Comparison of ENCODE assay signal across 8 mouse cellular contexts in genomic region chr5:107725435-107726261, GRCm38 (mm10). TPM values are rescaled to one million over a fixed set of nuclear protein-coding genes. Genes with fewer than 3 reads are reported as not detected.
DNase-seq lines count a peak whose midpoint lies in the region; ATAC-seq and TF ChIP-seq lines count a peak whose summit lies in the region.

Gene Gfi1 (minus strand): TSS chr5:107726036.

- H3K9me3 ChIP-seq in embryonic facial prominence, embryonic 11.5 days (replicated peaks; ENCODE audit: control insufficient read depth, low read length) = no peaks in the 10 kb centered on the region
- no peaks in the 10 kb centered on the region for H3K9me3 ChIP-seq in hindbrain, embryonic 13.5 days
- no peaks in the 10 kb centered on the region for H3K9me3 ChIP-seq in lung, embryonic 14.5 days (ENCODE audit: low read depth, low read length)

- H3K4me1 ChIP-seq in kidney, adult 2 months (ENCODE audit: control insufficient read depth, insufficient read depth, low read length) = peaks cover 9% of the 10 kb centered on the region; the same call in 1 of the 2 replicates
- peaks cover 21% of the 10 kb centered on the region for H3K4me1 ChIP-seq in embryonic facial prominence, embryonic 11.5 days (ENCODE audit: control insufficient read depth, insufficient read depth, low read length)
- peaks cover 51% of the 10 kb centered on the region for H3K4me1 ChIP-seq in hindbrain, embryonic 13.5 days (replicated peaks)
- peaks cover 11% of the 10 kb centered on the region for H3K4me1 ChIP-seq in lung, embryonic 14.5 days (ENCODE audit: insufficient read depth)

- H3K4me2 ChIP-seq in embryonic facial prominence, embryonic 11.5 days (ENCODE audit: low read depth, low read length) = peak within 1 kb of the TSS; percentile 41
- peak within 1 kb of the TSS; percentile 43 for H3K4me2 ChIP-seq in hindbrain, embryonic 13.5 days
- H3K4me2 ChIP-seq in lung, embryonic 14.5 days = peak within 1 kb of the TSS; percentile 60

- no peak within 1 kb of the TSS for H3K27ac ChIP-seq in kidney, adult 2 months (ENCODE audit: insufficient read depth, low read depth, low read length)
- H3K27ac ChIP-seq in embryonic facial prominence, embryonic 11.5 days (replicated peaks; ENCODE audit: low read depth, low read length) = no peak within 1 kb of the TSS
- no peak within 1 kb of the TSS for H3K27ac ChIP-seq in hindbrain, embryonic 13.5 days
- H3K27ac ChIP-seq in lung, embryonic 14.5 days (ENCODE audit: low read depth) = no peak within 1 kb of the TSS

- no peak for TF ChIP-seq POLR2A in kidney, adult 2 months (IDR thresholded peaks at IDR 0.05; ENCODE audit: low read depth, low read length)

- H3K36me3 ChIP-seq in kidney, adult 2 months (ENCODE audit: control insufficient read depth, insufficient read depth, low read length) = no peaks in the 10 kb centered on the region
- H3K36me3 ChIP-seq in embryonic facial prominence, embryonic 11.5 days (replicated peaks; ENCODE audit: control insufficient read depth, insufficient read depth, low read depth, low read length) = no peaks in the 10 kb centered on the region
- H3K36me3 ChIP-seq in hindbrain, embryonic 13.5 days = no peaks in the 10 kb centered on the region
- H3K36me3 ChIP-seq in lung, embryonic 14.5 days (ENCODE audit: insufficient read depth) = no peaks in the 10 kb centered on the region

- H3K27me3 ChIP-seq in kidney, adult 2 months (replicated peaks; ENCODE audit: control insufficient read depth, insufficient read depth, low read length) = peaks cover 9% of the 10 kb centered on the region
- peaks cover 70% of the 10 kb centered on the region for H3K27me3 ChIP-seq in embryonic facial prominence, embryonic 11.5 days (ENCODE audit: control insufficient read depth, insufficient read depth, low read length)
- peaks cover 96% of the 10 kb centered on the region for H3K27me3 ChIP-seq in hindbrain, embryonic 13.5 days
- peaks cover 89% of the 10 kb centered on the region for H3K27me3 ChIP-seq in lung, embryonic 14.5 days (ENCODE audit: insufficient read depth, low read length)

- DNase-seq in kidney, adult 2 months = no peak
- DNase-seq in kidney, adult 11 months = no peak
- peak; percentile 13 for DNase-seq in embryonic facial prominence, embryonic 11.5 days (ENCODE audit: low spot score)
- DNase-seq in lung, embryonic 14.5 days = peak; percentile 19
- no peak for DNase-seq in frontal cortex, postnatal 14 days (ENCODE audit: low spot score in 2 of 2)
- no peak for DNase-seq in yolk sac, embryonic 10.5 days (ENCODE audit: low spot score)

- H3K4me3 ChIP-seq in kidney, adult 2 months (ENCODE audit: insufficient read depth, low read depth, low read length) = peak within 1 kb of the TSS; percentile 15; the same call in 1 of the 2 replicates
- peak within 1 kb of the TSS; percentile 27 for H3K4me3 ChIP-seq in embryonic facial prominence, embryonic 11.5 days (ENCODE audit: low read depth, low read length)
- H3K4me3 ChIP-seq in hindbrain, embryonic 13.5 days = peak within 1 kb of the TSS; percentile 25
- H3K4me3 ChIP-seq in lung, embryonic 14.5 days (ENCODE audit: low read depth, low read length) = peak within 1 kb of the TSS; percentile 26

- H3K9ac ChIP-seq in embryonic facial prominence, embryonic 11.5 days (replicated peaks; ENCODE audit: low read length) = no peak within 1 kb of the TSS
- no peak within 1 kb of the TSS for H3K9ac ChIP-seq in hindbrain, embryonic 13.5 days
- H3K9ac ChIP-seq in lung, embryonic 14.5 days = no peak within 1 kb of the TSS

- ATAC-seq in embryonic facial prominence, embryonic 11.5 days (replicated peaks; ENCODE audit: insufficient number of reproducible peaks, low FRiP score, low TSS enrichment, low read depth) = peak; percentile 35; the same call in 1 of the 2 replicates
- peak; percentile 50; the same call in 1 of the 2 replicates for ATAC-seq in hindbrain, embryonic 13.5 days (ENCODE audit: low FRiP score)
- peak; percentile 18; the same call in 1 of the 2 replicates for ATAC-seq in lung, embryonic 14.5 days (ENCODE audit: insufficient read depth)
- ATAC-seq in neutrophil, adult 5-6 weeks (ENCODE audit: extremely low read depth, insufficient number of reproducible peaks, low FRiP score, poor library complexity, severe bottlenecking) = peak; percentile 45

- TF ChIP-seq CTCF in kidney, adult 2 months (conservative IDR thresholded peaks at IDR 0.05; ENCODE audit: insufficient read depth, insufficient read length, low read depth, low read length) = no peak
- no peak for TF ChIP-seq CTCF in lung, embryonic 14.5 days (IDR thresholded peaks at IDR 0.05; ENCODE audit: low read depth)

- 2% methylated on average over 41 of the region's 41 CpGs for WGBS in kidney, adult 2 months
- WGBS in embryonic facial prominence, embryonic 11.5 days = 1% methylated on average over 41 of the region's 41 CpGs
- WGBS in hindbrain, embryonic 13.5 days = 1% methylated on average over 41 of the region's 41 CpGs
- WGBS in lung, embryonic 14.5 days = under 1% methylated on average over 41 of the region's 41 CpGs

RNA-seq across cellular contexts. Expression of gene Gfi1, which starts in this region (rescaled TPM):
- 0.19 and 0.53 TPM in 2 replicates for polyA plus RNA-seq in kidney, adult 2 months (2012; rRNA removed)
- polyA plus RNA-seq in embryonic facial prominence, embryonic 11.5 days (2014; fragmentation: Nextera tagmentation; extraction: Ambion mirVana) = 0.10 TPM in 1 of 2 replicates, not detected in the other
- not detected in 2 replicates for polyA plus RNA-seq in hindbrain, embryonic 13.5 days (2015; fragmentation: Nextera tagmentation; extraction: Ambion mirVana)
- polyA plus RNA-seq in lung, embryonic 14.5 days (2014; fragmentation: Nextera tagmentation; extraction: Ambion mirVana) = 0.07 and 0.14 TPM in 2 replicates
- total RNA-seq in neutrophil, adult 5-6 weeks (2017) = 0.98 and 1.9 TPM in 2 replicates

Comparison
In these comparisons a context has a peak if more than half of its experiments do, and no peak if none do; other contexts are left out.
1. Peak in DNase-seq, ATAC-seq, H3K4me3 ChIP-seq and H3K4me2 ChIP-seq in embryonic facial prominence, embryonic 11.5 days; RNA of the gene not detected or under 1 TPM.
2. Peak in ATAC-seq, H3K4me3 ChIP-seq and H3K4me2 ChIP-seq in hindbrain, embryonic 13.5 days; RNA of the gene not detected or under 1 TPM.
3. Peak in DNase-seq, ATAC-seq, H3K4me3 ChIP-seq and H3K4me2 ChIP-seq in lung, embryonic 14.5 days; RNA of the gene not detected or under 1 TPM.